Mouse (Mus musculus): Measurements from ENCODE around the gene Rhot1. TPM values are rescaled to one million over a fixed set of nuclear protein-coding genes. Genes with fewer than 3 reads are reported as not detected.

The Rhot1 gene
- 11.7 and 14.4 TPM in 2 replicates for polyA plus RNA-seq (2012; rRNA removed)

GRCm38 (mm10) chr11:80208860-80209800, at the start of gene Rhot1:
Gene Rhot1 (plus strand): TSS chr11:80209019.

GRCm38 (mm10) chr11:80183705-80184255, 25.0 kb upstream of the Rhot1 start, which contains the start of gene Rnf135:
Gene Rnf135 (plus strand): TSS chr11:80183851.

GRCm38 (mm10) chr11:80300551-80301315, 91.9 kb downstream of the Rhot1 start, which contains the start of gene Rhbdl3:
Gene Rhbdl3 (plus strand): TSS chr11:80300912.

Other genes with a start within 250 kb of the Rhot1 start
- 12.3 and 12.6 TPM in 2 replicates for gene Utp6, start 246.6 kb upstream of the Rhot1 start, polyA plus RNA-seq (2012; rRNA removed)
- gene Suz12, start 215.9 kb upstream of the Rhot1 start, polyA plus RNA-seq (2012; rRNA removed) = 25.1 and 29.9 TPM in 2 replicates
- 43.7 and 54.5 TPM in 2 replicates for gene Crlf3, start 128.0 kb upstream of the Rhot1 start, polyA plus RNA-seq (2012; rRNA removed)
- gene Atad5, start 119.6 kb upstream of the Rhot1 start, polyA plus RNA-seq (2012; rRNA removed) = 11.0 and 13.3 TPM in 2 replicates
- gene Tefm, start 66.8 kb upstream of the Rhot1 start, polyA plus RNA-seq (2012; rRNA removed) = 7.2 and 8.4 TPM in 2 replicates
- 1.7 and 2.3 TPM in 2 replicates for gene Adap2, start 54.9 kb upstream of the Rhot1 start, polyA plus RNA-seq (2012; rRNA removed)
- gene Rnf135, start 25.2 kb upstream of the Rhot1 start, polyA plus RNA-seq (2012; rRNA removed) = 2.0 and 2.5 TPM in 2 replicates
- 0.05 and 0.07 TPM in 2 replicates for gene Rhbdl3, start 91.9 kb downstream of the Rhot1 start, polyA plus RNA-seq (2012; rRNA removed)
- 2.5 and 3.0 TPM in 2 replicates for gene 5730455P16Rik, start 169.0 kb downstream of the Rhot1 start, polyA plus RNA-seq (2012; rRNA removed)
- gene Zfp207, start 174.3 kb downstream of the Rhot1 start, polyA plus RNA-seq (2012; rRNA removed) = 78.4 and 91.5 TPM in 2 replicates
- 55.2 and 66.1 TPM in 2 replicates for gene Psmd11, start 219.6 kb downstream of the Rhot1 start, polyA plus RNA-seq (2012; rRNA removed)